Mouse (Mus musculus) 3134 (cell line): Measurements from ENCODE around the gene Gm11236.
"Not testable (repeated sequence)": the region's sequence is repeated elsewhere in the genome, so short reads cannot be mapped to it uniquely, and the experiment has no call there.

Experiments used
- DNase-seq: peaks from one replicate; pipeline ENCODE4 v3.0.0-alpha.2; 2011; ENCODE audit warnings: low spot score; ENCODE audit not compliant: insufficient read length; ENCODE audit errors: extremely low read depth

Gm11236 gene

GRCm38 (mm10) chr4:73637821-73638220 lies at the start of gene Gm11236:
Gm11236 (plus strand) TSS chr4:73638121.
- not testable (repeated sequence) for DNase-seq

GRCm38 (mm10) chr4:73599248-73599647 lies 38.7 kb upstream of the Gm11236 start:
- no peak for DNase-seq

- not testable (repeated sequence) for DNase-seq
Observed at GRCm38 (mm10) chr4:73607581-73607980, 30.3 kb upstream of the Gm11236 start, which contains the start of gene Gm11238. Gm11238 (plus strand) TSS chr4:73607881.

GRCm38 (mm10) chr4:73622684-73623083 lies 15.2 kb upstream of the Gm11236 start, which contains the start of gene Gm11237:
Gm11237 (plus strand) TSS chr4:73622984.
- not testable (repeated sequence) for DNase-seq

- not testable (repeated sequence) for DNase-seq
Observed at GRCm38 (mm10) chr4:73661864-73662263, 23.9 kb downstream of the Gm11236 start.

GRCm38 (mm10) chr4:73668054-73668453 lies 30.1 kb downstream of the Gm11236 start, which contains the start of gene Gm11239:
Gm11239 (plus strand) TSS chr4:73668354.
- DNase-seq = not testable (repeated sequence)

GRCm38 (mm10) chr4:73683216-73683615 lies 45.3 kb downstream of the Gm11236 start, which contains the start of gene Gm428:
Gm428 (plus strand) TSS chr4:73683516.
- DNase-seq = not testable (repeated sequence)
